Mouse (Mus musculus) CH12.LX (cell line): ENCODE measurements around the gene Mmp14. TPM values are rescaled to one million over a fixed set of nuclear protein-coding genes. Genes with fewer than 3 reads are reported as not detected.

Experiments
- DNase-seq: peaks from one replicate; pipeline ENCODE4 v3.0.0-alpha.2; 2013; ENCODE audit errors: extremely low read depth
- H3K27ac ChIP-seq: 2 replicates; pipeline ENCODE4 v1.5.1; 2012; ENCODE audit warnings: low read depth, mild to moderate bottlenecking, control low read depth, moderate library complexity; ENCODE audit not compliant: insufficient read depth
- H3K27me3 ChIP-seq: replicated peaks from 2 replicates; pipeline ENCODE3; 2012; ENCODE audit warnings: inconsistent platforms
- H3K36me3 ChIP-seq, 2 experiments: replicated peaks in 1 of 2; 2 replicates each; pipeline versions ENCODE3 to v1.6.1; 2012; ENCODE audit warnings: inconsistent platforms in 1 of 2, low read length in 1 of 2, mild to moderate bottlenecking in 1 of 2, mixed read lengths in 1 of 2, moderate library complexity in 1 of 2; ENCODE audit not compliant: control insufficient read depth in 1 of 2, insufficient read depth in 1 of 2
- H3K4me1 ChIP-seq, 2 experiments: 2 replicates each; pipeline ENCODE4 v1.6.1; 2012; ENCODE audit warnings: inconsistent platforms in 1 of 2, moderate library complexity in 1 of 2; ENCODE audit not compliant: insufficient read depth in 2 of 2, control insufficient read depth in 1 of 2
- H3K4me2 ChIP-seq: 2 replicates; pipeline ENCODE4 v1.6.1; 2012; ENCODE audit warnings: low read depth, mild to moderate bottlenecking, control low read depth; ENCODE audit not compliant: poor library complexity, insufficient read depth, severe bottlenecking
- H3K4me3 ChIP-seq, 3 experiments: fragments of 150-350 bp in 1 of 3; sonication (generic) in 1 of 3; replicated peaks in 1 of 3; 2 replicates each; pipeline versions ENCODE3 to v1.5.1; 2011 to 2012; ENCODE audit warnings: low read depth in 2 of 3, low read length in 2 of 3, mild to moderate bottlenecking in 2 of 3, moderate library complexity in 2 of 3, control low read depth in 1 of 3, improper control_type of control experiment in 1 of 3, inconsistent platforms in 1 of 3, mixed read lengths in 1 of 3; ENCODE audit not compliant: poor library complexity in 1 of 3
- H3K79me2 ChIP-seq: replicated peaks from 2 replicates; pipeline ENCODE4 v1.6.1; 2012; ENCODE audit warnings: mild to moderate bottlenecking, moderate library complexity; ENCODE audit not compliant: control insufficient read depth, poor library complexity, insufficient read depth, severe bottlenecking; ENCODE audit errors: extremely low read depth
- H3K9ac ChIP-seq: 2 replicates; pipeline ENCODE4 v1.6.1; 2012; ENCODE audit warnings: low read depth, mild to moderate bottlenecking, control low read depth, moderate library complexity; ENCODE audit not compliant: insufficient read depth
- H3K9me3 ChIP-seq: replicated peaks from 2 replicates; pipeline ENCODE3; 2012; ENCODE audit warnings: low read length, inconsistent platforms, mixed read lengths
- CHD1 ChIP-seq: IDR thresholded peaks from 2 replicates; pipeline ENCODE4 v1.6.1; 2012; ENCODE audit warnings: low read depth, low read length, improper control_type of control experiment, inconsistent platforms
- CHD2 ChIP-seq: IDR thresholded peaks from 2 replicates; pipeline ENCODE4 v1.6.1; 2011; ENCODE audit warnings: low read length, improper control_type of control experiment
- CTCF ChIP-seq, 2 experiments: IDR thresholded peaks in 1 of 2; conservative IDR thresholded peaks in 1 of 2; 2 replicates each; pipeline ENCODE4 v1.5.1; 2011 to 2012; ENCODE audit warnings: low read depth in 2 of 2, low read length in 2 of 2, improper control_type of control experiment in 1 of 2, inconsistent platforms in 1 of 2, mild to moderate bottlenecking in 1 of 2, moderate library complexity in 1 of 2
- ETS1 ChIP-seq: conservative IDR thresholded peaks from 2 replicates; pipeline ENCODE4 v1.6.1; 2012; ENCODE audit warnings: low read depth, mild to moderate bottlenecking, inconsistent platforms, low read length, improper control_type of control experiment, moderate library complexity
- GABPA ChIP-seq: IDR thresholded peaks from 2 replicates; pipeline ENCODE4 v1.6.1; 2012; ENCODE audit warnings: low read depth, low read length, improper control_type of control experiment, inconsistent platforms; ENCODE audit not compliant: insufficient replicate concordance
- JUND ChIP-seq: conservative IDR thresholded peaks from 2 replicates; pipeline ENCODE4 v1.6.1; 2011; ENCODE audit warnings: low read depth, low read length, improper control_type of control experiment
- MAFK ChIP-seq: IDR thresholded peaks from 2 replicates; pipeline ENCODE4 v1.6.1; 2011; ENCODE audit warnings: low read length, improper control_type of control experiment; ENCODE audit not compliant: insufficient replicate concordance
- MAX ChIP-seq: IDR thresholded peaks from 2 replicates; pipeline ENCODE4 v1.6.1; 2011; ENCODE audit warnings: low read length, improper control_type of control experiment
- MAZ ChIP-seq: IDR thresholded peaks from 2 replicates; pipeline ENCODE4 v1.6.1; 2012; ENCODE audit warnings: low read depth, mild to moderate bottlenecking, inconsistent platforms, low read length, improper control_type of control experiment, moderate library complexity
- MEF2A ChIP-seq: IDR thresholded peaks from 2 replicates; pipeline ENCODE4 v1.6.1; 2014; ENCODE audit warnings: low read depth, mild to moderate bottlenecking, inconsistent platforms, low read length, improper control_type of control experiment, borderline replicate concordance
- MXI1 ChIP-seq: IDR thresholded peaks from 2 replicates; pipeline ENCODE4 v1.6.1; 2011; ENCODE audit warnings: mild to moderate bottlenecking, low read depth, low read length, improper control_type of control experiment
- MYC ChIP-seq: IDR thresholded peaks from 2 replicates; pipeline ENCODE4 v1.6.1; 2011; ENCODE audit warnings: low read depth, mild to moderate bottlenecking, improper control_type of control experiment, low read length
- NELFE ChIP-seq: IDR thresholded peaks from 2 replicates; pipeline ENCODE4 v1.6.1; 2011; ENCODE audit warnings: low read depth, low read length, improper control_type of control experiment
- NRF1 ChIP-seq: IDR thresholded peaks from 2 replicates; pipeline ENCODE4 v1.6.1; 2014; ENCODE audit warnings: low read depth, mild to moderate bottlenecking, inconsistent platforms, low read length, improper control_type of control experiment, moderate library complexity
- PAX5 ChIP-seq: IDR thresholded peaks from 2 replicates; pipeline ENCODE4 v1.6.1; 2012; ENCODE audit warnings: low read length, inconsistent platforms, mixed read lengths
- POLR2A ChIP-seq: IDR thresholded peaks from 2 replicates; pipeline ENCODE4 v1.6.1; 2011; ENCODE audit warnings: low read depth, mild to moderate bottlenecking, improper control_type of control experiment, low read length
- POLR2AphosphoS2 ChIP-seq: IDR thresholded peaks from 2 replicates; pipeline ENCODE4 v1.6.1; 2011; ENCODE audit warnings: low read depth, low read length, improper control_type of control experiment
- RCOR1 ChIP-seq: conservative IDR thresholded peaks from 2 replicates; pipeline ENCODE4 v1.6.1; 2012; ENCODE audit warnings: low read depth, mild to moderate bottlenecking, inconsistent platforms, low read length, improper control_type of control experiment
- SIN3A ChIP-seq: IDR thresholded peaks from 2 replicates; pipeline ENCODE4 v1.6.1; 2012; ENCODE audit warnings: low read length, improper control_type of control experiment, inconsistent platforms
- SMC3 ChIP-seq: IDR thresholded peaks from 2 replicates; pipeline ENCODE4 v1.6.1; 2011; ENCODE audit warnings: low read depth, low read length, improper control_type of control experiment
- TBP ChIP-seq: conservative IDR thresholded peaks from 2 replicates; pipeline ENCODE4 v1.6.1; 2011; ENCODE audit warnings: low read depth, low read length, improper control_type of control experiment
- UBTF ChIP-seq: IDR thresholded peaks from 2 replicates; pipeline ENCODE4 v1.6.1; 2012; ENCODE audit warnings: low read depth, mild to moderate bottlenecking, inconsistent platforms, low read length, improper control_type of control experiment, moderate library complexity
- USF1 ChIP-seq: IDR thresholded peaks from 2 replicates; pipeline ENCODE4 v1.6.1; 2014; ENCODE audit warnings: low read depth, mild to moderate bottlenecking, inconsistent platforms, low read length, improper control_type of control experiment
- USF2 ChIP-seq: conservative IDR thresholded peaks from 2 replicates; pipeline ENCODE4 v1.6.1; 2011; ENCODE audit warnings: low read depth, low read length, improper control_type of control experiment
- ZKSCAN1 ChIP-seq: IDR thresholded peaks from 2 replicates; pipeline ENCODE4 v1.6.1; 2012; ENCODE audit warnings: low read depth, inconsistent platforms, low read length, improper control_type of control experiment, borderline replicate concordance
- ZMIZ1 ChIP-seq: IDR thresholded peaks from 2 replicates; pipeline ENCODE4 v1.6.1; 2012; ENCODE audit warnings: low read depth, mild to moderate bottlenecking, inconsistent platforms, low read length, improper control_type of control experiment
- dilution Hi-C: fragments of 300-500 bp; cut with MboI; formaldehyde crosslinking; loops from 2 replicates; pipeline ENCODE4 v1.14.3; 2020; ENCODE audit warnings: low sequenced_read_pairs; ENCODE audit not compliant: extremely low pct_unique_long_range_greater_than_20kb, extremely low pct_ligation_motif_present
- in situ Hi-C: fragments of 300-500 bp; cut with MboI; formaldehyde crosslinking; loops from 3 replicates; pipeline ENCODE4 v1.14.3; 2019; ENCODE audit warnings: low sequenced_read_pairs, low pct_ligation_motif_present, low pct_unique_long_range_greater_than_20kb, mixed read lengths
- polyA plus RNA-seq: library from polyadenylated mRNA; unstranded; fragments of >175 nt; gene quantifications from 2 replicates; pipeline ENCODE4 v1.2.1, GENCODE M21; 2012; ENCODE audit warnings: low read depth; ENCODE audit not compliant: insufficient read length
- total RNA-seq, 2 experiments: library from RNA; depleted of rRNA; stranded (reverse); fragments of 300-350 nt in 1 of 2; fragments of >200 nt in 1 of 2; gene quantifications; 2 replicates each; pipeline ENCODE4 v1.2.3; 2012 to 2014

Mmp14 gene
- total and polyA plus RNA-seq, 3 experiments, result 0.08 TPM; not detected in 1

DNA sequence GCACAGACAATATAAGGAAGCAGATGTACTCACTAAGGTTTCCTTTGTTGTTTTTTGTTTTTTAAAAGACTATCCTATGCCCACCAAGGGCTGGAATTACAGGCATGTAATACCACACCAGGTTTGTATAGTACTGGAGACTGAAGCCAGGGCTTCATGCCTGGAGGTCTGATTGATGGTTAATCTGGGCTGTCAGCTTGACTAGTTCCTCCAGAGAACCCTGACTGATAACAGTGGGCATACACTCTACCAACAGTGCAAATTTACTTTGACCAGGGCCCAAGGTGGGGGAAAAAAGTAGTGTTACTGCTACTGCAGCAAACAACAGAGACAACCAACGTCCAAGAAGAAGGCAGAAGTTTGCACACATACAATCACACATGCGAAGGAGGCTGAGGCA, 40.1 kb downstream of the Mmp14 start:
- H3K79me2 ChIP-seq, result peaks cover 4% of the 10 kb centered on the region; the same call in 1 of the 2 replicates
- dilution Hi-C loops (no loop called here), in situ Hi-C loops (no loop called here)
- H3K27ac ChIP-seq, result no peak overlapping the region
- no peak overlapping the region for H3K4me2 ChIP-seq
- no peaks in the 10 kb centered on the region for H3K27me3 ChIP-seq
- H3K9ac ChIP-seq, result no peak overlapping the region
- peaks cover 41 to 58% of the 10 kb centered on the region in 2 experiments for H3K36me3 ChIP-seq
- no peak overlapping the region for H3K4me3 ChIP-seq
- DNase-seq, result no peak
- peaks cover 3 to 11% of the 10 kb centered on the region in 2 experiments; a peak in 3 of 4 replicates for H3K4me1 ChIP-seq
- no peaks in the 10 kb centered on the region for H3K9me3 ChIP-seq
- TF ChIP-seq NRF1 (no peak), ZMIZ1 (no peak), CHD2 (no peak), MEF2A (no peak), ZKSCAN1 (no peak), CTCF (conservative IDR thresholded peaks at IDR 0.05 in 1 of 2, IDR thresholded peaks at IDR 0.05 in 1 of 2; ENCODE audit: low read depth in 2 of 2, low read length in 2 of 2) (no peak), SMC3 (no peak), JUND (no peak), MAX (no peak), UBTF (no peak), USF1 (no peak), TBP (no peak), RCOR1 (no peak), USF2 (no peak), SIN3A (no peak), MYC (no peak), POLR2AphosphoS2 (no peak), MAFK (no peak), ETS1 (no peak)

DNA sequence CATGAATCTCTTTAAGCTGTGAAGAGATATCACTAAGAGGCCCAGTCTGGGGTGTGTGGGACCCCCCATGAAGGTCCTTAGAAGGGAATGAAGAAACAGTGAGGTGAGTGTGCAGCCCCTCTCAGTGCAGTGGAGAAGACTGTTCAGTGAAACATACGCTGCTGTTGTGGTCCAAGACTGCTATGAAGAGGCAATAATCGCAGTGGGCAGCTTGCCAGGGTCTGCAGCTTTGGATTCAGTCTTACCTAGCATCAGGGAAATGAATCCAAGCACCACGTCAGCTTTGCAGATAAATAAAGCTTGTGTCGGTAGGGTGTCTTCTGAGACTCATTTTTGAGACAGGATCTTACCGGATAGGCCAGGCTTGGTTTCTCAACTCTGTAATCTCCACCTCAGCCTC, 41.3 kb downstream of the Mmp14 start:
- Histone ChIP-seq H3K27ac (no peak overlapping the region), H3K36me3 (peaks cover 30 to 46% of the 10 kb centered on the region in 2 experiments)
- in situ Hi-C loops, result no loop called here
- no peak for DNase-seq
- TF ChIP-seq GABPA (no peak), ETS1 (no peak), CTCF (conservative IDR thresholded peaks at IDR 0.05 in 1 of 2, IDR thresholded peaks at IDR 0.05 in 1 of 2; ENCODE audit: low read depth in 2 of 2, low read length in 2 of 2) (no peak), RCOR1 (no peak), CHD1 (no peak), ZKSCAN1 (no peak), USF2 (no peak), MAZ (no peak), PAX5 (no peak), NELFE (no peak), SIN3A (no peak), MXI1 (no peak), MAX (no peak), POLR2A (no peak)
- TF ChIP-seq, all 38 proteins: peak for 0
- Histone ChIP-seq H3K4me2 (no peak overlapping the region), H3K9me3 (no peaks in the 10 kb centered on the region), H3K27me3 (no peaks in the 10 kb centered on the region), H3K4me1 (peaks cover 3 to 17% of the 10 kb centered on the region in 2 experiments; a peak in 3 of 4 replicates), H3K4me3 (no peak overlapping the region), H3K79me2 (no peaks in the 10 kb centered on the region), H3K9ac (no peak overlapping the region)
- dilution Hi-C loops, result no loop called here
